Mouse (Mus musculus) kidney, adult 2 months (tissue): ENCODE measurements around the gene Bax.

Experiments used
- CTCF ChIP-seq: fragments of 200-500 bp; conservative IDR thresholded peaks from 2 replicates; pipeline ENCODE4 v1.5.1; 2011; ENCODE audit warnings: low read depth, mild to moderate bottlenecking, control low read depth, low read length, moderate library complexity, mixed read lengths; ENCODE audit not compliant: insufficient read depth, insufficient read length
- POLR2A ChIP-seq: fragments of 200-500 bp; IDR thresholded peaks from one replicate; pipeline ENCODE4 v1.6.1; 2011; ENCODE audit warnings: low read depth, low read length, control low read depth

- no peak for TF ChIP-seq CTCF
- TF ChIP-seq POLR2A: no peak
These were observed 6.3 kb downstream of the Bax start for GRCm38 (mm10) chr7:45460377-45460776.
